Mouse (Mus musculus) urinary bladder, adult 2 months (tissue): Measurements from ENCODE around the gene Fmo1. TPM values are rescaled to one million over a fixed set of nuclear protein-coding genes. Genes with fewer than 3 reads are reported as not detected.
"Not testable (repeated sequence)": the region's sequence is repeated elsewhere in the genome, so short reads cannot be mapped to it uniquely, and the experiment has no call there.

Experiments used
- DNase-seq: peaks from one replicate; pipeline ENCODE4 v3.0.0; 2022; ENCODE audit warnings: low spot score
- polyA plus RNA-seq: library from polyadenylated mRNA; depleted of rRNA; stranded (reverse); fragments of >200 nt; gene quantifications from 2 replicates; pipeline ENCODE4 v1.2.3, GENCODE M21; 2012; rRNA removed

Gene Fmo1
- polyA plus RNA-seq, 1 experiment: 150 TPM

DNA sequence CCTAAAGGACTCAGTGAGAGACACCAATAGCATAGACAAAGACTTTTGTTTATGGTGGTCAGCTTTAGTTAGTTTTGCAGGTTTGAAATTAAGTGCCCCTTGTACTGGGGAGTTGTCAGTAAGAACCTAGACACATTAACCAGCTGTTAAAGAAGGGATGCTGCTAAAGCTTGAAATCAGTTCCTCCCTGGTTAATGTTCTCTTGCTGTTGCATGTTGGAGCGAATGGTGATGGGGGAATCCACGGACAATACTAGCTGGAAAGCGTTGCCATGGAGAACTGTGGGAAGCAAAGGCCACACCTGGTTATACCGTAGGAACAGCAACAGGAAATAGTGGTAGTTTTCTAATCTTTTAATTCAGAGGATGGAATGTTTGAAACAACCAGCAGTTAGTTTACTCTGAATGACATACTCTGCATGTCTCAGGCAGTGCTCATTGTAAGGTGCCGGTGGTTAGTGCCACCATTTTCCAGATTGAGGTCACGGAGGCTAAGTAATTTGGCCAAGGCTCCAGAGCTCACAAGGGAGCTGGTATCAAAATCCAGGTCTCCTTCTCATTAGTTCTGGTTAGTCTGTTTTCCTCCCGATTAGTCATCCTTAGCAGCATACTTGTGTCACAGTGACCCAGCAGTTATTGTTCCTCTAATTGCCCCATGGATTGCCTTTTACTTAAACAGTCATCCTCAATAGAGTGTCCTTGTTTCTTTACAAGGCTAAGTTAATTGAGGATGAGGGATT lies 73.9 kb downstream of the Fmo1 start:
- no peak for DNase-seq

DNA sequence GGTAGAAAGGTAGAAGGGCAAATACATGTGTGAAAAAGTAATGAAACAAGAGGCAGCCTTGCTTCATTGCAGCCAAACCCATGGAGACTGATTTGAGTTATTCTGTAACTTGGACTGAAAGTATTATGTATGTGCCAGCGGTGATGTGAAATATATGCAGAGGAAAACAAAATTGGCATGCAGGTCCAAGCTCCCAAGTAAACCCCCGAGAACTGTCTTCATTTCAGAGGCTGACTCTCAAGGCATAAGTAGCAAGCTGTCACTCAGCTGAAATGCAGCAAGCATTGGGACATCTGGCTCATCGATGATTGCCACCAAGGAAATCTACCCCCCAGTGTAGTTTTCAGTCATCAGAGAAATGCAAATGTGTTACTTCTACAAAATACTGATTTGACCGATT lies 81.2 kb downstream of the Fmo1 start:
- no peak for DNase-seq

DNA sequence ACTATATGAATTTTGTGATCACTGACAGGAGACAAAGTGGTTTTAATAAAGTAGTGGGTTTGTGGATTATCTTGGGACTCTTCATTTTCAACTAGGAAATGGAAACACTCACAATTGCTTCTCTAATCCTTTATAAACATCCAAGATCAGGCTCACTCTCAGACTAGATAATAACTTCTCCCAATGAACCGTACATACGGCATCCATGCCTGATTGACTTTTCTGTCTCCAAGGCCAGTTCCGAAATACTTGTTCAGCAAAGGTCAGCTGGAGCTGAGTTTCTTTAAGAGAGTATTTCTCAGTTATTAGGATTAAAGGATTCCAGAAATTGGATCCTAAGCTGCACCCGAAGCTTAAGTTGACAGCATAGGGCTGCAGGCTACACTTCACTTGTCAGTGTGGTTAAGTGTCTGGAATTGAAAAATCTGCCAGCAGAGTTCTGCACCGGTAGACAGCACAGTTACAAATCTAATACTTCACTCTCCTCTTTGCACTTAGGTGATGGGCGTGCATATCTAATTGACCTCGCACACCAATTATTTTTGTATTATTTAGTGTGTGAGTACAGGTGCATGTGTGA lies 82.7 kb downstream of the Fmo1 start:
- no peak for DNase-seq

DNA sequence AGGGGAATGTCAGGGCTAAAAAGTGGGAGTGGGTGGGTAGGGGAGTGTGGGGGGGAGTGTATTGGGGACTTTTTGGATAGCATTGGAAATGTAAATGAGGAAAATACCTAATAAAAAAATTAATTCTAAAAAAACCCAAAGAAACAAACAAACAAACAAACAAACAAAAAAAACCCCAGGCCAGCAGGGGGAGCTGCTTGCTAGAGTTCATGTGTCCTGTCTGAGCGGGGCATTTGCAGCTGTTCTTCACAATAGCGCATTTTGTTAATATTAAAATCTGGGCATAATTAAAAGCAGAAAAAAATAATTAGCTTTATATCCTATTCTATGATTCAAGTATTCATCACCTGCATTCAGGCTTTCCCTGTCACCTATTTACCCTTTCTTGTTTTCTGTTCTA lies 85.4 kb downstream of the Fmo1 start:
- not testable (repeated sequence) for DNase-seq

Other genes starting within 250 kb of the Fmo1 start
- gene Myoc, start 227.5 kb downstream of the Fmo1 start, polyA plus RNA-seq: 16.3 and 17.1 TPM in 2 replicates
- not detected in 2 replicates for gene Myocos, start 208.4 kb downstream of the Fmo1 start, polyA plus RNA-seq
- 21.9 and 40.6 TPM in 2 replicates for gene Prrc2c, start 126.1 kb downstream of the Fmo1 start, polyA plus RNA-seq
- 1.2 and 1.7 TPM in 2 replicates for gene Fmo4, start 52.6 kb downstream of the Fmo1 start, polyA plus RNA-seq
- gene Fmo2, start 32.1 kb upstream of the Fmo1 start, polyA plus RNA-seq: 249 and 256 TPM in 2 replicates
- gene Fmo6, start 70.9 kb upstream of the Fmo1 start, polyA plus RNA-seq: 0.10 and 0.17 TPM in 2 replicates
- 0.77 and 1.3 TPM in 2 replicates for gene Fmo3, start 117.9 kb upstream of the Fmo1 start, polyA plus RNA-seq
- not detected in 2 replicates for gene Mroh9, start 219.1 kb upstream of the Fmo1 start, polyA plus RNA-seq